Mouse (Mus musculus) forebrain, embryonic 14.5 days (tissue): ENCODE data around the gene Qrfpr. TPM values are rescaled to one million over a fixed set of nuclear protein-coding genes. Genes with fewer than 3 reads are reported as not detected.

ENCODE experiments used
- ATAC-seq: fragments of 200-750 bp; cut with Nextera tagmentation; 2 replicates; pipeline ENCODE4 v1.8.0; 2017; ENCODE audit warnings: mild to moderate bottlenecking, moderate library complexity
- DNase-seq: peaks from one replicate; pipeline ENCODE4 v3.0.0-alpha.2; 2015; ENCODE audit warnings: low spot score
- H3K27ac ChIP-seq: fragments of 300-500 bp; sonication (generic); 2 replicates; pipeline ENCODE4 v1.5.1; 2014; ENCODE audit warnings: low read depth, mild to moderate bottlenecking, control low read depth, low read length, moderate library complexity
- H3K27me3 ChIP-seq: fragments of 300-500 bp; sonication (generic); replicated peaks from 2 replicates; pipeline ENCODE4 v1.6.1; 2014; ENCODE audit warnings: low read length, control low read depth, mixed read lengths; ENCODE audit not compliant: control insufficient read depth, insufficient read depth
- H3K36me3 ChIP-seq: fragments of 300-500 bp; sonication (generic); 2 replicates; pipeline ENCODE4 v1.6.1; 2014; ENCODE audit warnings: low read length, control low read depth; ENCODE audit not compliant: control insufficient read depth, insufficient read depth
- H3K4me1 ChIP-seq: fragments of 300-500 bp; sonication (generic); 2 replicates; pipeline ENCODE4 v1.6.1; 2014; ENCODE audit warnings: antibody characterized with exemption, low read length, control low read depth; ENCODE audit not compliant: control insufficient read depth, insufficient read depth
- H3K4me2 ChIP-seq: fragments of 300-500 bp; sonication (generic); 2 replicates; pipeline ENCODE4 v1.6.1; 2014; ENCODE audit warnings: mild to moderate bottlenecking, control low read depth, low read length
- H3K4me3 ChIP-seq: fragments of 300-500 bp; sonication (generic); 2 replicates; pipeline ENCODE4 v1.5.1; 2014; ENCODE audit warnings: low read depth, low read length, control low read depth
- H3K9ac ChIP-seq: fragments of 300-500 bp; sonication (generic); 2 replicates; pipeline ENCODE4 v1.6.1; 2014; ENCODE audit warnings: mild to moderate bottlenecking, low read length, control low read depth, moderate library complexity
- H3K9me3 ChIP-seq: fragments of 300-500 bp; sonication (generic); replicated peaks from 2 replicates; pipeline ENCODE4 v1.6.1; 2016; ENCODE audit warnings: low read length, control low read depth, mixed read lengths; ENCODE audit not compliant: control insufficient read depth
- WGBS: fragments of 180-500 bp; shearing (Covaris S2); extraction: QIAGEN DNeasy Blood & Tissue Kit; methylation state at CpG from one replicate; pipeline ENCODE4 v1.1.7; 2014; 5-methylcytosine and 5-hydroxymethylcytosine counted together
- polyA plus RNA-seq: library from polyadenylated mRNA; unstranded; fragments of >200 nt; fragmentation: Nextera tagmentation; extraction: Ambion mirVana; gene quantifications from 2 replicates; pipeline ENCODE4 v1.2.1, GENCODE M21; 2014

Qrfpr gene
- polyA plus RNA-seq, 1 experiment from 2014 or later, result 2.6 TPM

DNA sequence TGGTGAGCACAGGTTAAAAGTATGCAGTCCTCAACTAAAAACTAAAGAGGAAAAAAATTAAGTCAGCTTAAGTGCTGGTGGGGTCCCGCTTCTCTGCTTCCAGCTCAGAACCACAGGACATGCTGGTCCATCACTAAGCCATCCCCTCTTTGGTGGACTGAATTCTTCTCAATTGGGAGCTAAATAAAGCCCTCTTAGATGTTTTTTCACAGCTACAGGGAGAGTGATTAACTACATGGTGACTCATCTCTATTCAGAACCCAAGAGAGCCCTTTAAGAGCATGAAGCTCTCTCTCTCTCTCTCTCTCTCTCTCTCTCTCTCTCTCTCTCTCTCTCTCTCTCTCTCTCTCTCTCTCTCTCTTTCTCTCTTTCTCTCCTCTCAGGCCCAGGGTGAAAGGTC, 50.8 kb downstream of the Qrfpr start:
- H3K9me3 ChIP-seq, result no peaks in the 10 kb centered on the region
- WGBS, result 91% methylated on average over 1 of the region's 1 CpGs
- no peak overlapping the region for H3K9ac ChIP-seq
- no peak overlapping the region for H3K4me2 ChIP-seq
- H3K27ac ChIP-seq, result no peak overlapping the region
- ATAC-seq, result no peak
- peaks cover 27% of the 10 kb centered on the region for H3K36me3 ChIP-seq
- H3K4me1 ChIP-seq, result no peaks in the 10 kb centered on the region
- H3K27me3 ChIP-seq, result no peaks in the 10 kb centered on the region
- no peak for DNase-seq
- H3K4me3 ChIP-seq, result no peak overlapping the region

DNA sequence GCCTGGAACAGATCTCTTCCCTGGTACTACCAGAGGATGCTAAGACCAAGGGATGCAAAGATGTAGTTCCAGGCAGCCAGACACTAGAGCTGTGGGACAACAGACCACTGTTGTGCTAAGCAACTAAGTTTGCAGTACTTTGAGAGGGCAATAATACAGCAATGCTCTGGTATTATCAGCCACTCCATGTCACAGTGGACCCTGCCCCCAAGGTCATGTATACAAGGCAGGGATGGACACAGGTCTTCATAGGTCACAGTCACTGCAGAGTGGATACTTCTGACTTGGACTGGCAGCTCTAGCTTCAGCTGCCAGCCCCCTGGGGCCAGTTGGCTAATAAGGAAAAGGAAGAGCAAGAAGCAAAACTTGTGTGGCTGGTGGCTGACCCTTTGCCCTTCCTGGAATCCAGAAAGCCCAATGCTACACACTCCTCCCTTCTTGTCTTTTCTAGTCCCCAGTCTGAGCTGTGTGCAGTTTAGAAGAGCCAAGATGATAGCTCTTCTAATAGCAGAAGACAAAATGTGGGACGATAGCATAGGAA, 51.4 kb downstream of the Qrfpr start:
- no peak for DNase-seq
- no peak overlapping the region for H3K4me3 ChIP-seq
- H3K4me2 ChIP-seq, result no peak overlapping the region
- H3K36me3 ChIP-seq, result peaks cover 33% of the 10 kb centered on the region
- WGBS, result 97% methylated on average over 1 of the region's 1 CpGs
- ATAC-seq, result no peak
- no peaks in the 10 kb centered on the region for H3K9me3 ChIP-seq
- no peak overlapping the region for H3K9ac ChIP-seq
- no peak overlapping the region for H3K27ac ChIP-seq
- no peaks in the 10 kb centered on the region for H3K4me1 ChIP-seq
- H3K27me3 ChIP-seq, result no peaks in the 10 kb centered on the region

DNA sequence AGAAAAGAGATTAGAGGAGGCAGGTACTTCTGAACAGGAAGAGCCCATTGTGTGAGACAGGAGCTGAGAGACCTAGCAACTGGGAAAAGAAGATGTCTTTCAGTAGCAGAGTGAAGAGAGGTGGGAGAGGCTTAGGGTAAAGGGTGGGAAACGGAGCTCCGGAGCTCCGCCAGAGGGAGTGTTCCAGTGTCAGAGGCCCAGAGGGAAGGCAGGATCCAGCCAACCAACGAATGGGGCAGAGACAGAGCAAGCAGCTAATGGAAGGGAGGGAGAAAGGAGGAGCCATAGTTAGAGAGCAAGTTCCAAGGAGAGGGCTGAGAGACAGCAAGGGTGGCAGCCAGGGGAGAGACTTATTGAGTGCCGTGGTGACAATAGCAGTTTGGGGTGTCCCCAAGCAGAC, 66.8 kb downstream of the Qrfpr start:
- no peak overlapping the region for H3K4me2 ChIP-seq
- no peaks in the 10 kb centered on the region for H3K27me3 ChIP-seq
- H3K4me3 ChIP-seq, result no peak overlapping the region
- peak; percentile 15 for DNase-seq
- 12% methylated on average over 5 of the region's 5 CpGs for WGBS
- H3K27ac ChIP-seq, result no peak overlapping the region
- no peak overlapping the region; the same call in 1 of the 2 replicates for H3K9ac ChIP-seq
- H3K9me3 ChIP-seq, result 0 out of 2 replicates have a peak, but pooled peaks cover 3% of the 10 kb centered on the region
- ATAC-seq, result no peak
- H3K4me1 ChIP-seq, result peaks cover 18% of the 10 kb centered on the region
- peaks cover 10% of the 10 kb centered on the region for H3K36me3 ChIP-seq

DNA sequence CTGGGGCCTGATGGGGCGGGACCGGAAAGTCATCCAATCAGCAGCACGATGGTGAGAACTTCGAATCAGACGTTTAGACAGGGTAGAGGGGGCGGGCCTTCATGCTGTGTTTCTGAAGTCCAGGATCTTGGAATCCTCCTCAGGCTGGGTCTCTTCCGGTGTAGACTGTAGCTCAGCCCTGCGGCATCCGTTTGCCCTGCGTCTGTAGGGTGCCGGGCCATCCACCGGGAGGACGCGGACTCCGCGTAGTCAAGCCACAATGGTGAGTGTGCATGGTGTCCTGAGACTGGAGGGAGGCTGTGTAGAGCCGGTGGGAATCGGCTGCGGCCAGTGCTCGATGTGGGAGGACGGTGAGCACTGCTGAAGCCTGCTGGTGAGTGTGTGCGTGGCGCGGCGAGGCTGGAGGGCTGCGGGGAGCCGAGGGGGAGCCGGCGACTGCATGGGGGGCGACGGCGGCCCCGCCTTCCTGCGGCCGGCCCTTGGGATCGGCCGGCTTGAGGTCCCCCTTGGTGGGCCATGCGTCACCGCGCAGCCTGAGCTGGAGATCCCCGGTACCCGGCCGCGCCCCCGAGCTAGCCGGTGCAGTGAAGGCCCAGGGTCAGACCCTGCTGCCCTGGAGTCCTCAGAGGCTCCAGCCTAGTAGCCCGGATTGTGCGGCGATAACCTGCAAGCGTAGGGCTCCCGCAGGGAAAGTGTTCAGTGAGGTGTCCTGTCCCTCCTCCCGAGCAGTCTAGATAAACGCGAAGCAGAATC, 71.0 kb downstream of the Qrfpr start, which contains the start of gene D3Ertd254e:
D3Ertd254e (plus strand) TSS at position 84 of the 753 bp plus-strand sequence.
- peak within 1 kb of the TSS; percentile 91 for H3K9ac ChIP-seq
- peak within 1 kb of the TSS; percentile 71 for H3K4me2 ChIP-seq
- H3K4me1 ChIP-seq, result peaks cover 18% of the 10 kb centered on the region
- peak within 1 kb of the TSS; percentile 88 for H3K27ac ChIP-seq
- H3K36me3 ChIP-seq, result no peaks in the 10 kb centered on the region
- H3K9me3 ChIP-seq, result no peaks in the 10 kb centered on the region
- DNase-seq (peak; percentile 97), ATAC-seq (peak; percentile 100)
- no peaks in the 10 kb centered on the region for H3K27me3 ChIP-seq
- WGBS, result under 1% methylated on average over 54 of the region's 54 CpGs
- peak within 1 kb of the TSS; percentile 82 for H3K4me3 ChIP-seq

DNA sequence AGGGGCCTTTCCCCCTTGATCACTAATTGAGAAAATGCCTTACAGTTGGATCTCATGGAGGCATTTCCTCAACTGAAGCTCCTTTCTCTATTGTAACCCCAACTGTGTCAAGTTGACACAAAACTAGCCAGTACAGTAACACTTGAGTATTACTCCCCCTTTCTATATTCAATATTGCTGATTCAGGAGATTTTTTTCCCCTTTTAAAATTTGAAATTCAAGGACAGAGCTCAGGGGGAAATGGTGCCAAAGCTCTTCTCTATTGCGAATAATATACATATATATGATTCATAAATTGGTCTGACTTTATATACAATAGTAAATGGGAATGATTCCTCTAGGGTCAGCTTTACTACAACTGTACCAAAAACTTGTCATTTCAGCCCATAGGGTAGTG, 71.6 kb downstream of the Qrfpr start:
- Histone ChIP-seq H3K27ac (no peak overlapping the region), H3K9ac (no peak overlapping the region)

DNA sequence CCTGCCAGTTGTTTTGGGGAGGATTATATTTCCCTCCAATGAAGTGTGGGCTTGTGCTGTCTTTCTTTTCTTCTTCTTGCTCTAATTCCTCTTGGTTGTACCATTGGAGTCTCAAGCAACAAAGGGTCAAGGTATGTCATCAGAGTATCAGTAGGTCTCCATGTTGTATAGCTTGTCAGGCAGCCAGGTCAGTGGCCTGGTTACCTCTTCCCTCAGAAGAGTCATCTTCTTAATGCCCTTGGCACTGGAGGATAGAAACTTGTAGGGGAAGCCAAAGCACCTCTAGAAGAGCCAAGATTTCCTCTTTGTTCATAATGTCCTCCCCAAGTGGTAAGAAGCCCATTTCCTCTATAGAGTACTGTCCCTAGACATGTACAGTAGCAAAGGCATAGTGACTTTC, 83.1 kb downstream of the Qrfpr start:
- DNase-seq, result no peak
- Histone ChIP-seq H3K9me3 (no peaks in the 10 kb centered on the region), H3K9ac (no peak overlapping the region), H3K4me3 (no peak overlapping the region), H3K27me3 (no peaks in the 10 kb centered on the region), H3K27ac (no peak overlapping the region), H3K36me3 (no peaks in the 10 kb centered on the region), H3K4me2 (no peak overlapping the region), H3K4me1 (no peaks in the 10 kb centered on the region)
- no peak for ATAC-seq

More for the DNA sequence above, 71.6 kb downstream of the Qrfpr start:
- Histone ChIP-seq H3K9me3 (no peaks in the 10 kb centered on the region), H3K4me1 (peaks cover 18% of the 10 kb centered on the region), H3K4me2 (peak overlapping the region; percentile 71; the same call in 1 of the 2 replicates), H3K27me3 (no peaks in the 10 kb centered on the region), H3K36me3 (no peaks in the 10 kb centered on the region), H3K4me3 (peak overlapping the region; percentile 82)
- DNase-seq (no peak), ATAC-seq (no peak)
- 3% methylated on average over 1 of the region's 1 CpGs for WGBS

DNA sequence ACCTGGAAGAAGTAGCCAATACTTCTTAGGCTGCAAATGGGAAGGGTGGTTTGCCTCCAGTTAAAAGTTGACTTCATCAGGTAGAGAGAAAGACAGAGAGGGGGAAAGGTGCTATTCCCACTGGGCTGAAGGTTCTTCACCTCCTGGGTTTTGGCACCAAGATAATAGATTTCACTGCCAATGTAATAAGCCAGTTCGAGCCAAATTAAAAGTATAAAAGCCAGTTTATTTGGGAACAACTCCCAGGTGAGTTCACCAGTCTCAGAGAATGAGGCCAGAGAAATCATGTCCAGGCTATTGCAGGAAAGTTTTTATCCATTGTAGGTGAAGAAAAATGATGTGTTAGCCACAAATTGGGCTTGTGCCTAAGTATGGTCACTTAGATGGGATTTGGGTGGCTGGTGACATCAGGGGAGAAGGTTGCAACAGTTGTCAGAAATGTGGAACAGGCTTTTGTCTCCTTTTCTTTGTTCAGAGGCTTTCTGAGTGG, 83.9 kb downstream of the Qrfpr start:
- ATAC-seq (no peak), DNase-seq (no peak)
- Histone ChIP-seq H3K27ac (no peak overlapping the region), H3K27me3 (no peaks in the 10 kb centered on the region), H3K9ac (no peak overlapping the region), H3K4me3 (no peak overlapping the region), H3K9me3 (no peaks in the 10 kb centered on the region), H3K36me3 (no peaks in the 10 kb centered on the region), H3K4me2 (no peak overlapping the region), H3K4me1 (no peaks in the 10 kb centered on the region)
- WGBS, result 64% methylated on average over 1 of the region's 1 CpGs

DNA sequence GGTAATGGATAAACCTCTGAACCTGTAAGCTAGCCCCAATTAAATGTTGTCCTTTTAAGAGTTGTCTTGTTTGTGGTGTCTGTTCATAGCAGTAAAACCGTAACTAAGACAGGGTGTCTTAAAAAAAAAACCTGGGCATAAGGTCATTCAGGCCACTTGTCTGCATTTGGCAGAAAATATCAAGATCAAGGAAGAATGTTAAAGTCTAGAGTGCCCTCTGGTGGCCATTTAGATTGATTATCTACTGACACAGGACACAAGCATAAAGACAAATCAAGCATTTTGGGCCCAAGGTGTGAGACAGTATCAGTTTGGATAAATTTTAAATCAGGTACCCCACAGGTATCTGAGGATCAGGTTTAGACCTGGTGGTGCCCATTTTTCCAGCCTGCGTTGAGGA, 84.6 kb downstream of the Qrfpr start:
- Histone ChIP-seq H3K4me1 (no peaks in the 10 kb centered on the region), H3K9me3 (no peaks in the 10 kb centered on the region), H3K4me2 (no peak overlapping the region), H3K4me3 (no peak overlapping the region), H3K27me3 (no peaks in the 10 kb centered on the region), H3K27ac (no peak overlapping the region), H3K36me3 (no peaks in the 10 kb centered on the region), H3K9ac (no peak overlapping the region)
- ATAC-seq, result no peak
- DNase-seq, result peak; percentile 69
- WGBS, result 47% methylated on average over 2 of the region's 2 CpGs

DNA sequence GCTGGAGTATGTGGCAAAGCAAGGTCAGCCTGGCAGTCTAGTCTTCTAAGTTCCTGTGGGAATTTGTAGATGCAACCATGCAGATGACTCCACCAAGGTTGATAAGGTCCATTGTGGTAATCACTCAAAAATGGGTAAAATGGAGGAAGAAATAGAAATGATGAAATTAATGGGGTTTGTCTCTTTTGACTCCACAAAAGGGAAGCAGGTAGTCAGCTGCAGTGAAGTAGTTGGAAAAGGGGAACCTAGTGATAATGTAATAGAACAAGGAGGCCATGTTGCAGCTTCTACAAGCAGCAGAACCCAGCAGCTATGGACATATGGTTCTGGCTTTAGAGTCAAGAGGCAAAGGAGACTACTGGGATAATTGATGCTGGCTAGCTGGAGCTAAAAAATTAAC, 86.0 kb downstream of the Qrfpr start:
- Histone ChIP-seq H3K9me3 (no peaks in the 10 kb centered on the region), H3K4me3 (no peak overlapping the region), H3K27ac (no peak overlapping the region), H3K4me2 (no peak overlapping the region), H3K36me3 (no peaks in the 10 kb centered on the region), H3K4me1 (no peaks in the 10 kb centered on the region), H3K27me3 (no peaks in the 10 kb centered on the region), H3K9ac (no peak overlapping the region)
- ATAC-seq (no peak), DNase-seq (no peak)
